In genomic region chr11:51644217-51644616, GRCm38 (mm10) we compare ENCODE assay signal across 10 mouse cellular contexts. TPM values are rescaled to one million over a fixed set of nuclear protein-coding genes. Genes with fewer than 3 reads are reported as not detected.
DNase-seq lines count a peak whose midpoint lies in the region; ATAC-seq and TF ChIP-seq lines count a peak whose summit lies in the region.
"Had no signal": no experiment of that assay in that cellular context is flagged by ENCODE, and none has a peak within 500 bp of the region (broad histone marks: within the 10 kb centered on the region; RNA-seq: fewer than 3 reads in every experiment).

No protein-coding gene starts in this region.

- no peak for DNase-seq in forebrain, embryonic 10.5 days (ENCODE audit: extremely low spot score, low spot score)
- DNase-seq in lung, postnatal 0 days (ENCODE audit: low spot score) = no peak
- DNase-seq in thymus, postnatal 4 days = peak; percentile 86
- no peak for DNase-seq in embryo, embryonic 10.5 days (ENCODE audit: low spot score)
- DNase-seq in layer of hippocampus, adult 2 months (ENCODE audit: low spot score in 2 of 2) = no peak
- DNase-seq: adrenal gland, postnatal 25 days had no signal

- H3K36me3 ChIP-seq in forebrain, embryonic 10.5 days (replicated peaks) = peaks cover 43% of the 10 kb centered on the region
- 0 out of 2 replicates have a peak, but pooled peaks cover 3% of the 10 kb centered on the region for H3K36me3 ChIP-seq in forebrain, embryonic 13.5 days (ENCODE audit: poor library complexity, severe bottlenecking)
- H3K36me3 ChIP-seq in lung, embryonic 16.5 days (ENCODE audit: control insufficient read depth, insufficient read depth, low read length) = peaks cover 4% of the 10 kb centered on the region
- no peaks in the 10 kb centered on the region for H3K36me3 ChIP-seq in lung, postnatal 0 days (ENCODE audit: insufficient read depth, low read length)

- peak overlapping the region; percentile 62; the same call in 1 of the 2 replicates for H3K27ac ChIP-seq in forebrain, embryonic 10.5 days
- H3K27ac ChIP-seq in forebrain, embryonic 13.5 days = no peak overlapping the region
- H3K27ac ChIP-seq in lung, embryonic 16.5 days (ENCODE audit: low read length) = peak overlapping the region; percentile 31; the same call in 1 of the 2 replicates
- H3K27ac ChIP-seq in lung, postnatal 0 days (ENCODE audit: low read length) = no peak overlapping the region
- H3K27ac ChIP-seq in layer of hippocampus, adult 2 months = no peak overlapping the region

- H3K4me2 ChIP-seq in forebrain, embryonic 13.5 days = no peak overlapping the region
- H3K4me2 ChIP-seq in lung, embryonic 16.5 days (ENCODE audit: low read depth, low read length) = no peak overlapping the region
- H3K4me2 ChIP-seq in lung, postnatal 0 days (replicated peaks; ENCODE audit: low read depth, low read length) = no peak overlapping the region

- no peak for ATAC-seq in forebrain, embryonic 13.5 days
- ATAC-seq in lung, embryonic 16.5 days (ENCODE audit: low read depth) = no peak
- no peak for ATAC-seq in lung, postnatal 0 days
- peak; percentile 87 for ATAC-seq in megakaryocyte progenitor cell, adult 5-6 weeks (replicated peaks; ENCODE audit: poor library complexity)

- H3K9me3 ChIP-seq in forebrain, embryonic 10.5 days = no peaks in the 10 kb centered on the region
- H3K9me3 ChIP-seq in forebrain, embryonic 13.5 days (replicated peaks) = no peaks in the 10 kb centered on the region
- H3K9me3 ChIP-seq in lung, embryonic 16.5 days (ENCODE audit: control insufficient read depth, low read length) = no peaks in the 10 kb centered on the region
- H3K9me3 ChIP-seq in lung, postnatal 0 days (ENCODE audit: low read length) = no peaks in the 10 kb centered on the region

- WGBS in forebrain, embryonic 10.5 days = 82% methylated on average over 16 of the region's 16 CpGs
- WGBS in forebrain, embryonic 13.5 days = 79% methylated on average over 16 of the region's 16 CpGs
- WGBS in lung, embryonic 16.5 days = 77% methylated on average over 16 of the region's 16 CpGs
- WGBS in lung, postnatal 0 days = 68% methylated on average over 16 of the region's 16 CpGs

- peaks cover 45% of the 10 kb centered on the region for H3K4me1 ChIP-seq in forebrain, embryonic 10.5 days
- H3K4me1 ChIP-seq in forebrain, embryonic 13.5 days = peaks cover 10% of the 10 kb centered on the region
- H3K4me1 ChIP-seq in lung, embryonic 16.5 days (replicated peaks; ENCODE audit: control insufficient read depth, insufficient read depth, low read length) = peaks cover 36% of the 10 kb centered on the region
- H3K4me1 ChIP-seq in lung, postnatal 0 days (ENCODE audit: insufficient read depth, low read depth, low read length) = peaks cover 8% of the 10 kb centered on the region

- H3K27me3 ChIP-seq in forebrain, embryonic 10.5 days (ENCODE audit: poor library complexity, severe bottlenecking) = peaks cover 16% of the 10 kb centered on the region
- peaks cover 4% of the 10 kb centered on the region for H3K27me3 ChIP-seq in forebrain, embryonic 13.5 days
- H3K27me3 ChIP-seq in lung, embryonic 16.5 days (ENCODE audit: control insufficient read depth, insufficient read depth, low read depth, low read length) = no peaks in the 10 kb centered on the region
- no peaks in the 10 kb centered on the region for H3K27me3 ChIP-seq in lung, postnatal 0 days (replicated peaks; ENCODE audit: insufficient read depth, low read length)

- no peak for TF ChIP-seq CTCF in lung, postnatal 0 days (IDR thresholded peaks at IDR 0.05)
- TF ChIP-seq CTCF in layer of hippocampus, adult 2 months (conservative IDR thresholded peaks at IDR 0.05) = no peak

- H3K4me3 ChIP-seq in forebrain, embryonic 10.5 days = no peak overlapping the region
- no peak overlapping the region for H3K4me3 ChIP-seq in forebrain, embryonic 13.5 days
- no peak overlapping the region for H3K4me3 ChIP-seq in lung, embryonic 16.5 days (ENCODE audit: low read length)
- no peak overlapping the region for H3K4me3 ChIP-seq in lung, postnatal 0 days (ENCODE audit: low read depth, low read length)
- no peak overlapping the region for H3K4me3 ChIP-seq in layer of hippocampus, adult 2 months
- H3K4me3 ChIP-seq: heart, adult 2 months had no signal

- TF ChIP-seq EP300 in lung, postnatal 0 days (IDR thresholded peaks at IDR 0.05) = no peak

- H3K9ac ChIP-seq in forebrain, embryonic 13.5 days = no peak overlapping the region
- H3K9ac ChIP-seq in lung, embryonic 16.5 days (ENCODE audit: low read length) = no peak overlapping the region; the same call in 1 of the 2 replicates
- H3K9ac ChIP-seq in lung, postnatal 0 days (replicated peaks; ENCODE audit: low read depth) = no peak overlapping the region

RNA-seq across cellular contexts. Expression of gene N4bp3, which starts 6.4 kb away (rescaled TPM):
- 19.4 and 21.1 TPM in 2 replicates for polyA plus RNA-seq in forebrain, embryonic 10.5 days (2016; fragmentation: Nextera tagmentation; extraction: Ambion mirVana)
- 7.7 and 8.4 TPM in 2 replicates for polyA plus RNA-seq in forebrain, embryonic 13.5 days (2015; fragmentation: Nextera tagmentation; extraction: Ambion mirVana)
- 43.4 and 43.5 TPM in 2 replicates for polyA plus RNA-seq in lung, embryonic 16.5 days (2015; fragmentation: Nextera tagmentation; extraction: Ambion mirVana)
- polyA plus RNA-seq in lung, postnatal 0 days (2015; fragmentation: Nextera tagmentation; extraction: Ambion mirVana) = 43.9 and 44.7 TPM in 2 replicates
- 0.10 and 0.44 TPM in 2 replicates for total RNA-seq in megakaryocyte progenitor cell, adult 5-6 weeks (2015)
- 0.46 and 0.78 TPM in 2 replicates for total RNA-seq in megakaryocyte progenitor cell, adult 5-6 weeks (2017)
- total RNA-seq in layer of hippocampus, adult 2 months (2021) = 10 to 100 TPM; 11.3 to 16.4 TPM

RNA-seq across cellular contexts. Expression of gene D930048N14Rik, which starts 6.5 kb away (rescaled TPM):
- 1.6 and 2.0 TPM in 2 replicates for polyA plus RNA-seq in forebrain, embryonic 10.5 days (2016; fragmentation: Nextera tagmentation; extraction: Ambion mirVana)
- 0.44 and 0.54 TPM in 2 replicates for polyA plus RNA-seq in forebrain, embryonic 13.5 days (2015; fragmentation: Nextera tagmentation; extraction: Ambion mirVana)
- 4.0 and 4.5 TPM in 2 replicates for polyA plus RNA-seq in lung, embryonic 16.5 days (2015; fragmentation: Nextera tagmentation; extraction: Ambion mirVana)
- polyA plus RNA-seq in lung, postnatal 0 days (2015; fragmentation: Nextera tagmentation; extraction: Ambion mirVana) = 2.5 and 3.1 TPM in 2 replicates
- 0.15 TPM in 1 of 2 replicates, not detected in the other for total RNA-seq in megakaryocyte progenitor cell, adult 5-6 weeks (2015)
- 0.21 TPM in 1 of 2 replicates, not detected in the other for total RNA-seq in megakaryocyte progenitor cell, adult 5-6 weeks (2017)
- total RNA-seq in layer of hippocampus, adult 2 months (2021) = 1 to 10 TPM; 1.4 to 2.4 TPM

RNA-seq across cellular contexts. Expression of gene Rmnd5b, which starts 8.5 kb away (rescaled TPM):
- polyA plus RNA-seq in forebrain, embryonic 10.5 days (2016; fragmentation: Nextera tagmentation; extraction: Ambion mirVana) = 37.2 and 39.1 TPM in 2 replicates
- polyA plus RNA-seq in forebrain, embryonic 13.5 days (2015; fragmentation: Nextera tagmentation; extraction: Ambion mirVana) = 53.8 and 61.2 TPM in 2 replicates
- 41.1 and 41.8 TPM in 2 replicates for polyA plus RNA-seq in lung, embryonic 16.5 days (2015; fragmentation: Nextera tagmentation; extraction: Ambion mirVana)
- 43.2 and 46.4 TPM in 2 replicates for polyA plus RNA-seq in lung, postnatal 0 days (2015; fragmentation: Nextera tagmentation; extraction: Ambion mirVana)
- total RNA-seq in megakaryocyte progenitor cell, adult 5-6 weeks (2015) = 34.9 TPM in 2 replicates
- total RNA-seq in megakaryocyte progenitor cell, adult 5-6 weeks (2017) = 11.4 and 20.4 TPM in 2 replicates
- 10 to 100 TPM; 59.8 to 65.2 TPM for total RNA-seq in layer of hippocampus, adult 2 months (2021)

RNA-seq across cellular contexts. Expression of gene Nhp2, which starts 24.7 kb away (rescaled TPM):
- 273 and 279 TPM in 2 replicates for polyA plus RNA-seq in forebrain, embryonic 10.5 days (2016; fragmentation: Nextera tagmentation; extraction: Ambion mirVana)
- polyA plus RNA-seq in forebrain, embryonic 13.5 days (2015; fragmentation: Nextera tagmentation; extraction: Ambion mirVana) = 123 and 141 TPM in 2 replicates
- 111 and 116 TPM in 2 replicates for polyA plus RNA-seq in lung, embryonic 16.5 days (2015; fragmentation: Nextera tagmentation; extraction: Ambion mirVana)
- 60.1 and 67.2 TPM in 2 replicates for polyA plus RNA-seq in lung, postnatal 0 days (2015; fragmentation: Nextera tagmentation; extraction: Ambion mirVana)
- 147 and 165 TPM in 2 replicates for total RNA-seq in megakaryocyte progenitor cell, adult 5-6 weeks (2015)
- 117 and 167 TPM in 2 replicates for total RNA-seq in megakaryocyte progenitor cell, adult 5-6 weeks (2017)
- 10 to 100 TPM; 41.7 to 48.2 TPM for total RNA-seq in layer of hippocampus, adult 2 months (2021)

RNA-seq across cellular contexts. Expression of gene Hnrnpab, which starts 37.6 kb away (rescaled TPM):
- polyA plus RNA-seq in forebrain, embryonic 10.5 days (2016; fragmentation: Nextera tagmentation; extraction: Ambion mirVana) = 597 and 634 TPM in 2 replicates
- polyA plus RNA-seq in forebrain, embryonic 13.5 days (2015; fragmentation: Nextera tagmentation; extraction: Ambion mirVana) = 585 and 646 TPM in 2 replicates
- 317 and 349 TPM in 2 replicates for polyA plus RNA-seq in lung, embryonic 16.5 days (2015; fragmentation: Nextera tagmentation; extraction: Ambion mirVana)
- polyA plus RNA-seq in lung, postnatal 0 days (2015; fragmentation: Nextera tagmentation; extraction: Ambion mirVana) = 152 and 167 TPM in 2 replicates
- total RNA-seq in megakaryocyte progenitor cell, adult 5-6 weeks (2015) = 645 and 667 TPM in 2 replicates
- total RNA-seq in megakaryocyte progenitor cell, adult 5-6 weeks (2017) = 984 and 1,159 TPM in 2 replicates
- total RNA-seq in layer of hippocampus, adult 2 months (2021) = 100 to 1,000 TPM; 149 to 155 TPM

Comparison
In these comparisons a context has a peak if more than half of its experiments do, and no peak if none do; other contexts are left out.
1. H3K27ac ChIP-seq: peak in forebrain, embryonic 10.5 days (single experiment) and lung, embryonic 16.5 days (single experiment); none in forebrain, embryonic 13.5 days (single experiment), lung, postnatal 0 days (single experiment) and layer of hippocampus, adult 2 months (single experiment).